Mouse (Mus musculus): ENCODE measurements around the gene Hmgb1.

DNA sequence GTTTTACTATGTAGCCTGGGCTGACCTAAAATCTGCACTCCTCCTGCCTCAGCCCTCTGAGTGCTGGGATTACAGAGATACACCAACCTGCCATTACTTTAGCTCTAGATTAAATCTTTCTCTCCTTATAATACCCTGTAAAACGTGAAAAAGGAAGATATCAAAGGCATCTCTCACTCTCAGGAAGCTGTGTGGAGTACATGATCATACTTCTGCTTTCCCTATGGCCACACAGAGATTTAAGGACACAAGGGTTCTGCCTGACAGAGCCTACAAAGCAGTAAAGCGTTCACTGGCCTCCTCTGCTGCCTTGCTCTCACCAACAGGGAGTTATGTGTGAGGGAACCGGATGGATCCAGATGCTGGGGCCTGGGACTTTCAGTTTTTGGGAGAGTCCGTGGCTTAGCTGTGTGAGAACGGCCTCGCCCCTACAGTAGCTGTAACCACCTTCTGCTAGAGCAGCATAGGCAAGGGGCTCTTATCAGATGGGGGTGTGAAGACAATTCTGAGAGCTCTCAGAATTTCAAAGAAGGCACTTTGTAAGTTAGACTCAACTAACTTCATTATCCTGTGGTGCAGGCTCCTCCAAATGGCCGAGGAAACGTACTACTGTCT is 36.8 kb downstream of the Hmgb1 start:
- TF ChIP-seq CTCF (IDR thresholded peaks at IDR 0.05; ENCODE audit: borderline replicate concordance, control insufficient read depth, extremely low read depth, insufficient read depth, low read length, poor library complexity) = no peak
- TF ChIP-seq POLR2A (IDR thresholded peaks at IDR 0.05; ENCODE audit: control insufficient read depth, extremely low read depth, insufficient read depth, low read length, poor library complexity) = no peak

Measured in thymus, adult 2 months (tissue).